Mouse (Mus musculus) CH12.LX (cell line): ENCODE data around the gene Celf2. TPM values are rescaled to one million over a fixed set of nuclear protein-coding genes. Genes with fewer than 3 reads are reported as not detected.
A peak's percentile ranks its signal among the peaks of the same experiment; 100 is the strongest.

Experiments used
- DNase-seq: peaks from one replicate; pipeline ENCODE4 v3.0.0-alpha.2; 2013; ENCODE audit errors: extremely low read depth
- H3K27ac ChIP-seq: 2 replicates; pipeline ENCODE4 v1.5.1; 2012; ENCODE audit warnings: low read depth, mild to moderate bottlenecking, control low read depth, moderate library complexity; ENCODE audit not compliant: insufficient read depth
- H3K27me3 ChIP-seq: replicated peaks from 2 replicates; pipeline ENCODE3; 2012; ENCODE audit warnings: inconsistent platforms
- H3K36me3 ChIP-seq, 2 experiments: replicated peaks in 1 of 2; 2 replicates each; pipeline versions ENCODE3 to v1.6.1; 2012; ENCODE audit warnings: inconsistent platforms in 1 of 2, low read length in 1 of 2, mild to moderate bottlenecking in 1 of 2, mixed read lengths in 1 of 2, moderate library complexity in 1 of 2; ENCODE audit not compliant: control insufficient read depth in 1 of 2, insufficient read depth in 1 of 2
- H3K4me1 ChIP-seq, 2 experiments: 2 replicates each; pipeline ENCODE4 v1.6.1; 2012; ENCODE audit warnings: inconsistent platforms in 1 of 2, moderate library complexity in 1 of 2; ENCODE audit not compliant: insufficient read depth in 2 of 2, control insufficient read depth in 1 of 2
- H3K4me2 ChIP-seq: 2 replicates; pipeline ENCODE4 v1.6.1; 2012; ENCODE audit warnings: low read depth, mild to moderate bottlenecking, control low read depth; ENCODE audit not compliant: poor library complexity, insufficient read depth, severe bottlenecking
- H3K4me3 ChIP-seq, 3 experiments: fragments of 150-350 bp in 1 of 3; sonication (generic) in 1 of 3; replicated peaks in 1 of 3; 2 replicates each; pipeline versions ENCODE3 to v1.5.1; 2011 to 2012; ENCODE audit warnings: low read depth in 2 of 3, low read length in 2 of 3, mild to moderate bottlenecking in 2 of 3, moderate library complexity in 2 of 3, control low read depth in 1 of 3, improper control_type of control experiment in 1 of 3, inconsistent platforms in 1 of 3, mixed read lengths in 1 of 3; ENCODE audit not compliant: poor library complexity in 1 of 3
- H3K79me2 ChIP-seq: replicated peaks from 2 replicates; pipeline ENCODE4 v1.6.1; 2012; ENCODE audit warnings: mild to moderate bottlenecking, moderate library complexity; ENCODE audit not compliant: control insufficient read depth, poor library complexity, insufficient read depth, severe bottlenecking; ENCODE audit errors: extremely low read depth
- H3K9ac ChIP-seq: 2 replicates; pipeline ENCODE4 v1.6.1; 2012; ENCODE audit warnings: low read depth, mild to moderate bottlenecking, control low read depth, moderate library complexity; ENCODE audit not compliant: insufficient read depth
- H3K9me3 ChIP-seq: replicated peaks from 2 replicates; pipeline ENCODE3; 2012; ENCODE audit warnings: low read length, inconsistent platforms, mixed read lengths
- CHD1 ChIP-seq: IDR thresholded peaks from 2 replicates; pipeline ENCODE4 v1.6.1; 2012; ENCODE audit warnings: low read depth, low read length, improper control_type of control experiment, inconsistent platforms
- CHD2 ChIP-seq: IDR thresholded peaks from 2 replicates; pipeline ENCODE4 v1.6.1; 2011; ENCODE audit warnings: low read length, improper control_type of control experiment
- CTCF ChIP-seq, 2 experiments: IDR thresholded peaks in 1 of 2; conservative IDR thresholded peaks in 1 of 2; 2 replicates each; pipeline ENCODE4 v1.5.1; 2011 to 2012; ENCODE audit warnings: low read depth in 2 of 2, low read length in 2 of 2, improper control_type of control experiment in 1 of 2, inconsistent platforms in 1 of 2, mild to moderate bottlenecking in 1 of 2, moderate library complexity in 1 of 2
- E2F4 ChIP-seq: IDR thresholded peaks from 2 replicates; pipeline ENCODE4 v1.6.1; 2011; ENCODE audit warnings: low read depth, low read length, improper control_type of control experiment; ENCODE audit not compliant: insufficient replicate concordance
- IRF4 ChIP-seq: IDR thresholded peaks from 2 replicates; pipeline ENCODE4 v1.6.1; 2014; ENCODE audit warnings: low read depth, mild to moderate bottlenecking, inconsistent platforms, low read length, improper control_type of control experiment
- JUN ChIP-seq: IDR thresholded peaks from 2 replicates; pipeline ENCODE4 v1.6.1; 2011; ENCODE audit warnings: low read depth, mild to moderate bottlenecking, low read length, improper control_type of control experiment, moderate library complexity; ENCODE audit not compliant: insufficient read depth
- KAT2A ChIP-seq: IDR thresholded peaks from 2 replicates; pipeline ENCODE4 v1.6.1; 2012; ENCODE audit warnings: low read length, improper control_type of control experiment, inconsistent platforms; ENCODE audit not compliant: insufficient replicate concordance
- MAZ ChIP-seq: IDR thresholded peaks from 2 replicates; pipeline ENCODE4 v1.6.1; 2012; ENCODE audit warnings: low read depth, mild to moderate bottlenecking, inconsistent platforms, low read length, improper control_type of control experiment, moderate library complexity
- MEF2A ChIP-seq: IDR thresholded peaks from 2 replicates; pipeline ENCODE4 v1.6.1; 2014; ENCODE audit warnings: low read depth, mild to moderate bottlenecking, inconsistent platforms, low read length, improper control_type of control experiment, borderline replicate concordance
- MXI1 ChIP-seq: IDR thresholded peaks from 2 replicates; pipeline ENCODE4 v1.6.1; 2011; ENCODE audit warnings: mild to moderate bottlenecking, low read depth, low read length, improper control_type of control experiment
- MYC ChIP-seq: IDR thresholded peaks from 2 replicates; pipeline ENCODE4 v1.6.1; 2011; ENCODE audit warnings: low read depth, mild to moderate bottlenecking, improper control_type of control experiment, low read length
- POLR2A ChIP-seq: IDR thresholded peaks from 2 replicates; pipeline ENCODE4 v1.6.1; 2011; ENCODE audit warnings: low read depth, mild to moderate bottlenecking, improper control_type of control experiment, low read length
- RAD21 ChIP-seq: IDR thresholded peaks from 2 replicates; pipeline ENCODE4 v1.6.1; 2011; ENCODE audit warnings: low read depth, mild to moderate bottlenecking, low read length, improper control_type of control experiment, moderate library complexity
- SIN3A ChIP-seq: IDR thresholded peaks from 2 replicates; pipeline ENCODE4 v1.6.1; 2012; ENCODE audit warnings: low read length, improper control_type of control experiment, inconsistent platforms
- SMC3 ChIP-seq: IDR thresholded peaks from 2 replicates; pipeline ENCODE4 v1.6.1; 2011; ENCODE audit warnings: low read depth, low read length, improper control_type of control experiment
- TCF12 ChIP-seq: IDR thresholded peaks from 2 replicates; pipeline ENCODE4 v1.6.1; 2014; ENCODE audit warnings: low read depth, mild to moderate bottlenecking, inconsistent platforms, low read length, improper control_type of control experiment
- USF1 ChIP-seq: IDR thresholded peaks from 2 replicates; pipeline ENCODE4 v1.6.1; 2014; ENCODE audit warnings: low read depth, mild to moderate bottlenecking, inconsistent platforms, low read length, improper control_type of control experiment
- USF2 ChIP-seq: conservative IDR thresholded peaks from 2 replicates; pipeline ENCODE4 v1.6.1; 2011; ENCODE audit warnings: low read depth, low read length, improper control_type of control experiment
- ZMIZ1 ChIP-seq: IDR thresholded peaks from 2 replicates; pipeline ENCODE4 v1.6.1; 2012; ENCODE audit warnings: low read depth, mild to moderate bottlenecking, inconsistent platforms, low read length, improper control_type of control experiment
- ZNF384 ChIP-seq: IDR thresholded peaks from 2 replicates; pipeline ENCODE4 v1.6.1; 2012; ENCODE audit warnings: low read depth, low read length, improper control_type of control experiment, inconsistent platforms
- dilution Hi-C: fragments of 300-500 bp; cut with MboI; formaldehyde crosslinking; loops from 2 replicates; pipeline ENCODE4 v1.14.3; 2020; ENCODE audit warnings: low sequenced_read_pairs; ENCODE audit not compliant: extremely low pct_unique_long_range_greater_than_20kb, extremely low pct_ligation_motif_present
- in situ Hi-C: fragments of 300-500 bp; cut with MboI; formaldehyde crosslinking; loops from 3 replicates; pipeline ENCODE4 v1.14.3; 2019; ENCODE audit warnings: low sequenced_read_pairs, low pct_ligation_motif_present, low pct_unique_long_range_greater_than_20kb, mixed read lengths
- polyA plus RNA-seq: library from polyadenylated mRNA; unstranded; fragments of >175 nt; gene quantifications from 2 replicates; pipeline ENCODE4 v1.2.1, GENCODE M21; 2012; ENCODE audit warnings: low read depth; ENCODE audit not compliant: insufficient read length
- total RNA-seq, 2 experiments: library from RNA; depleted of rRNA; stranded (reverse); fragments of 300-350 nt in 1 of 2; fragments of >200 nt in 1 of 2; gene quantifications; 2 replicates each; pipeline ENCODE4 v1.2.3; 2012 to 2014

Gene Celf2
- total and polyA plus RNA-seq, 3 experiments, result 51.0 to 143 (median 103) TPM

- Histone ChIP-seq H3K27ac (no peak overlapping the region), H3K9me3 (no peaks in the 10 kb centered on the region), H3K4me2 (no peak overlapping the region), H3K4me3 (no peak overlapping the region), H3K79me2 (no peaks in the 10 kb centered on the region), H3K36me3 (no peaks in the 10 kb centered on the region), H3K27me3 (no peaks in the 10 kb centered on the region), H3K9ac (no peak overlapping the region), H3K4me1 (no peaks in the 10 kb centered on the region)
- in situ Hi-C loops (no loop called here), dilution Hi-C loops (no loop called here)
- DNase-seq, result no peak
- no peak for TF ChIP-seq KAT2A
- TF ChIP-seq USF1, result no peak
- no peak for TF ChIP-seq SMC3
- TF ChIP-seq POLR2A, result no peak
- no peak for TF ChIP-seq IRF4
- TF ChIP-seq MEF2A, result no peak
- no peak for TF ChIP-seq MAZ
- TF ChIP-seq CHD1, result no peak
- no peak for TF ChIP-seq MYC
- no peak for TF ChIP-seq E2F4
- TF ChIP-seq TCF12, result no peak
- no peak for TF ChIP-seq USF2
- no peak for TF ChIP-seq ZMIZ1
- no peak for TF ChIP-seq CTCF (conservative IDR thresholded peaks at IDR 0.05 in 1 of 2, IDR thresholded peaks at IDR 0.05 in 1 of 2; ENCODE audit: low read depth in 2 of 2, low read length in 2 of 2)
- TF ChIP-seq ZNF384, result no peak
- TF ChIP-seq MXI1, result no peak
- no peak for TF ChIP-seq CHD2
- no peak for TF ChIP-seq SIN3A
- TF ChIP-seq JUN, result no peak
Observed at GRCm38 (mm10) chr2:6493886-6494285, 1015.5 kb downstream of the Celf2 start.

GRCm38 (mm10) chr2:6490870-6491269, 1018.5 kb downstream of the Celf2 start:
- peak; percentile 32 for TF ChIP-seq RAD21
- TF ChIP-seq ZMIZ1, result no peak
- TF ChIP-seq CHD1, result no peak
- peak; percentile 38 for TF ChIP-seq SMC3
- peak in 1 of 2 experiments; percentile 39; a peak in 2 of 4 replicates for TF ChIP-seq CTCF (conservative IDR thresholded peaks at IDR 0.05 in 1 of 2, IDR thresholded peaks at IDR 0.05 in 1 of 2; ENCODE audit: low read depth in 2 of 2, low read length in 2 of 2)
- Histone ChIP-seq H3K27me3 (no peaks in the 10 kb centered on the region), H3K4me2 (no peak overlapping the region), H3K9ac (no peak overlapping the region), H3K4me1 (no peaks in the 10 kb centered on the region), H3K36me3 (no peaks in the 10 kb centered on the region), H3K4me3 (no peak overlapping the region), H3K27ac (no peak overlapping the region), H3K9me3 (no peaks in the 10 kb centered on the region), H3K79me2 (no peaks in the 10 kb centered on the region)
- dilution Hi-C loops (no loop called here), in situ Hi-C loops (no loop called here)
- DNase-seq, result no peak
